Mouse (Mus musculus): ENCODE data around the gene Mybpc2. TPM values are rescaled to one million over a fixed set of nuclear protein-coding genes. Genes with fewer than 3 reads are reported as not detected.

Mybpc2 gene
- total RNA-seq, 1 experiment from 2014 or later = 10.7 TPM

- ATAC-seq (replicated peaks; ENCODE audit: insufficient number of reproducible peaks, low FRiP score, low TSS enrichment, poor library complexity, severe bottlenecking) = no peak
Measured at GRCm38 (mm10) chr7:44530507-44530906, 6.1 kb upstream of the Mybpc2 start.

DNA sequence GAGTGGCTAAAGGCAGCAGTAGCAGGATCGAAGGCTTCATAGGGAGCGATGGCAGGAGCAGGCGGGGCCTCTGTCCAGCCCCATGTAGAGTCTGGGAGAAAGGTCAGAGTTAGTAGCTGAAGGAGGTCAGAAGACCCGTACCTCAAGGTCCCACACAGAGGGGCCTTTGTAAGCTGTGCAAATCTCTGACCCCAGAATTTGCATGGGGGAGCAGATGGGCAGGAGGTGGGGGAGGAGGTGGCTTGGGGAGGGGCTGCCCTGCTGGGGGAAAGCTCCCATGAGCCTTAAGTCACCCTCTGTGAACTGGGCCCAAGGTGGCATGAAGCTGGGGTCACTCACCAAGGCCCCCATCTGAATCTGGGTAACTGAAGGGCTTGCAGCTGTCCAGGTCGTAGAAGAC is 5.1 kb upstream of the Mybpc2 start:
- no peak for ATAC-seq (replicated peaks; ENCODE audit: insufficient number of reproducible peaks, low FRiP score, low TSS enrichment, poor library complexity, severe bottlenecking)

- peak; percentile 72 for ATAC-seq (replicated peaks; ENCODE audit: insufficient number of reproducible peaks, low FRiP score, low TSS enrichment, poor library complexity, severe bottlenecking)
Measured at GRCm38 (mm10) chr7:44527483-44528398, 3.3 kb upstream of the Mybpc2 start.

DNA sequence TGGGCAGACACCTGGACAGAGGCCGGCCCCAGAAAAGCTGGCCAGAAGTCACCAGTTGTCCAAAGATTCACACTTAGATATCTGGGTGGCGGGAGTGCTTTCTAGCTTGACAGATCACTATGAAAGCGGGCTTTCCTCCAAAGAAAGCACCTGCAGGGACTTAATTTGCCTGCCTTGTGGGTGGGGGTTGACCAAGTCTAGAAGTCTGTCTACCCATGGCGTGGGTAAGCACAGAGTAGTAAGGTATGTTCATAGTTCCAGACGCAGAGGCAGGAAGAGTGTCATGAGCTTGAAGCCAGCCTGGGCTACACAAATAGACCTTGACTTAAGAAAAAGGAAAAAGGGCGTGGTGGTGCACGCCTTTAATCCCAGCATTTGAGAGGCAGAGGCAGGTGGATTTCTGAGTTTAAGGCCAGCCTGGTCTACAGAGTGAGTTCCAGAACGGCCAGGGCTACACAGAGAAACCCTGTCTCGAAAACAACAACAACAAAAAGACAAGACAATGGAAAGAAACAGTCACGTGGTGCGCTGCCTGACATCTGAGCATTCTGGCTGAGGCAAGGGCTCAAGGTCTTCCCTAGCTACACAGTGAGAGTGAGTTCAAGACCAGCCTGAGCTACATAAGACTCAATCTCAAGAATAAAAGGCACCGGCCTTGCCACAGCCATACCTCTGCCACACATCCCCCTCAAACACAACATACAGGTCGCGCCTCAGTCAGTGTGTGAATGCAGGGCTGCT is 2.1 kb upstream of the Mybpc2 start:
- no peak for ATAC-seq (replicated peaks; ENCODE audit: insufficient number of reproducible peaks, low FRiP score, low TSS enrichment, poor library complexity, severe bottlenecking)

DNA sequence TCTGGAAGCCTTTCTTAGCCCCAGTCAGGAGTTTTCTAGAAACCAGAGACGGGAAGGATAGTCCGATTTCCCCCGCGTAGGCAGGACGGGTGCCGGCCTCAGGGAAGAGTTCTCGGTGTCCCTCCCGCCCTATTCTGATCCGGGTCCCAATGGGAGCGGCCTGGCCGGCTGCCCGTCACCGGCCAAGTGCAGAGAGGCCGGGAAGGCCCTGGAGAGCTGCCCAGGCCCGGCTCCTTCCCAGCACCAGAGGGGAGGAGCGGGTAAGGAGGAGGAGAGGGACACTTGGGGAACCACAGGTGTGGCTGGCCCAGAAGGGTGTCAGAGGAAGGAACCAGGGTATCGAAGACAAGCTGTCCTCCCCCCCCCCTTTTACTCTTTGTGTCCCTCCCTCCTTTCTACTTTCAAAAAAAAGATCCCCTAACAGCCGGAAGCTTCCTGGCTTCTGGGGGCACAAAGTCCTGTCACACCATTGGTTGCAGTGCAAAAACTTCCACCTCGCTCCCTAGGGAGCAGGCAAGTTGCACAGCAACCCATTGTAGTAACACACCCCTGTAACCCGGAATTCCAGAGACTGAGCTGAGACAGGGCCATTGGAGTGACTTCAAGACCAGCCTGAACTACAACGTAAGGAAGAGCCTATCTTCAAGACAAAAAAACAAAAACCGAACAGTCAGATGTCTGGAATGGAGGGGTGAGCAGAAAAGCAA is 823 bp upstream of the Mybpc2 start:
- ATAC-seq (replicated peaks; ENCODE audit: insufficient number of reproducible peaks, low FRiP score, low TSS enrichment, poor library complexity, severe bottlenecking) = no peak

- ATAC-seq (replicated peaks; ENCODE audit: insufficient number of reproducible peaks, low FRiP score, low TSS enrichment, poor library complexity, severe bottlenecking) = no peak
Measured at GRCm38 (mm10) chr7:44523056-44523455, 1.4 kb downstream of the Mybpc2 start.

- 0 out of 2 replicates have a peak, but pooled peaks have one; percentile 23 for ATAC-seq (replicated peaks; ENCODE audit: insufficient number of reproducible peaks, low FRiP score, low TSS enrichment, poor library complexity, severe bottlenecking)
Measured at GRCm38 (mm10) chr7:44521710-44522109, 2.7 kb downstream of the Mybpc2 start.

GRCm38 (mm10) chr7:44520990-44521389 is 3.5 kb downstream of the Mybpc2 start:
- ATAC-seq (replicated peaks; ENCODE audit: insufficient number of reproducible peaks, low FRiP score, low TSS enrichment, poor library complexity, severe bottlenecking) = no peak

DNA sequence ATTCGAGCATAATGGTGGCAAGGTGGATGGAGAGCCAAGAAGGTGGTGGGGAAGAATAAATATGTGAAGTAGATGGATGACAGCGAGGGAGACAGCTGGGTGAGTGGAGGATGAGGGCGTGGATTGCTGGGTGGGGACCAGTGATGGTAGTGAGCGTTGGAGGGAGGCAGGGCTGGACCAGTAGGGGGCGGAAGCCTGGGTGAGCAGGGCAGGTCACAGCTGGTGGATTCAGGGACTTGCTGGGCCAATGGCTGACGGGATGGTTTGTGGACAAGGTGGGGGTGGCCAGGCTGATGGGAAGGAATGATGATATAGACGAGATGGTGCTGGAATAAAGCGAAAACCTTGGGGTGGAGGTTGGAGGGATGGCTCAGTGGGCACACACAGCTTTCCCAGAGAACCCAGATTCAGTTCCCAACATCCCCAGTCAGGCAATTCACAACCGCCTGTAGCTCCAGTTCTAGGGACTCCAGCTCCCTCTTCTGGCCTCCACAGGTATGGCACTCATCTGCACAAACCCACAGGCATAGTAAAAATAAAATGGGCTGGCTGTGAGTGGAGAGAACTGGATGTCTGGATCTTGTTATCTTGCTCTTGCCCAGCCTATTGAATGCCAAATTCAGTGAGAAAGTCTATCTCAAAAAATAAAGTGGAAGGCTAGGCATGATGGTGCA is 5.1 kb downstream of the Mybpc2 start:
- ATAC-seq (replicated peaks; ENCODE audit: insufficient number of reproducible peaks, low FRiP score, low TSS enrichment, poor library complexity, severe bottlenecking) = no peak

- no peak for ATAC-seq (replicated peaks; ENCODE audit: insufficient number of reproducible peaks, low FRiP score, low TSS enrichment, poor library complexity, severe bottlenecking)
Measured at GRCm38 (mm10) chr7:44507491-44507890, 17.0 kb downstream of the Mybpc2 start.

GRCm38 (mm10) chr7:44501563-44502115 is 22.8 kb downstream of the Mybpc2 start:
- peak; percentile 48; the same call in 1 of the 2 replicates for ATAC-seq (replicated peaks; ENCODE audit: insufficient number of reproducible peaks, low FRiP score, low TSS enrichment, poor library complexity, severe bottlenecking)

- ATAC-seq (replicated peaks; ENCODE audit: insufficient number of reproducible peaks, low FRiP score, low TSS enrichment, poor library complexity, severe bottlenecking) = no peak
Measured at GRCm38 (mm10) chr7:44500046-44500445, 24.4 kb downstream of the Mybpc2 start.

DNA sequence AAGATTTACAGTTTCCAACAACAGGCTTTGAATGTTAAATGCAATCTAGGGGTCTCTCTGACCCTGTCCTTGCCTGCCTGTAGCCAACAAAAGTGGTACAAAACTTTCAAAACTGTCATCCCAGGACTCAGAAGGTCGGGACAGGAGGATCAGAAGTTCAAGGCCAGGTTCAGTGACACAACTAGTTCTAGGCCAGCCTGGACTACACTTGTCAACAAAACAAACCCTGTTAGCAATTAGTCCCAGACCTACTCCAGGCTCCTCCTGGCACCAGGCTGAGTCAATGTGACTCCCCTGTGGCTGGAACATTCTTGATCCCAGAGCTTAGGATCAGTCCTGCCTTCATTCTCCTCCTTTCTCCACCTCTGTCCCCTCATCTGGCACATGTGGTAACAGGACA is 25.5 kb downstream of the Mybpc2 start:
- no peak for ATAC-seq (replicated peaks; ENCODE audit: insufficient number of reproducible peaks, low FRiP score, low TSS enrichment, poor library complexity, severe bottlenecking)

GRCm38 (mm10) chr7:44497361-44498055 is 26.9 kb downstream of the Mybpc2 start:
- no peak for ATAC-seq (replicated peaks; ENCODE audit: insufficient number of reproducible peaks, low FRiP score, low TSS enrichment, poor library complexity, severe bottlenecking)

- ATAC-seq (replicated peaks; ENCODE audit: insufficient number of reproducible peaks, low FRiP score, low TSS enrichment, poor library complexity, severe bottlenecking) = no peak
Measured at GRCm38 (mm10) chr7:44496771-44497109, 27.7 kb downstream of the Mybpc2 start.

GRCm38 (mm10) chr7:44495992-44496770 is 28.3 kb downstream of the Mybpc2 start, which contains the start of the genes Emc10 and Fam71e1:
Gene Emc10 (minus strand): TSS chr7:44496529.
Gene Fam71e1 (plus strand): TSS chr7:44496581.
- peak; percentile 81 for ATAC-seq (replicated peaks; ENCODE audit: insufficient number of reproducible peaks, low FRiP score, low TSS enrichment, poor library complexity, severe bottlenecking)

GRCm38 (mm10) chr7:44495086-44495485 is 29.4 kb downstream of the Mybpc2 start:
- ATAC-seq (replicated peaks; ENCODE audit: insufficient number of reproducible peaks, low FRiP score, low TSS enrichment, poor library complexity, severe bottlenecking) = no peak

Data from monocyte, adult 5-6 weeks (primary cell).